Mouse (Mus musculus) C2C12 (cell line): ENCODE measurements around the gene P4ha1. TPM values are rescaled to one million over a fixed set of nuclear protein-coding genes. Genes with fewer than 3 reads are reported as not detected.

Experiments
- H3K27me3 ChIP-seq: one replicate; pipeline ENCODE4 v1.6.1; 2011; ENCODE audit not compliant: control insufficient read depth, insufficient read depth, insufficient read length
- H3K36me3 ChIP-seq: one replicate; pipeline ENCODE4 v1.6.1; 2011; ENCODE audit not compliant: control insufficient read depth, insufficient read depth
- H3K4me3 ChIP-seq: one replicate; pipeline ENCODE4 v1.5.1; 2011; ENCODE audit warnings: mild to moderate bottlenecking, control low read depth; ENCODE audit not compliant: poor library complexity, insufficient read depth, severe bottlenecking
- H3K79me2 ChIP-seq: one replicate; pipeline ENCODE4 v1.6.1; 2011; ENCODE audit not compliant: control insufficient read depth, insufficient read depth
- H3K79me3 ChIP-seq: one replicate; pipeline ENCODE4 v1.6.1; 2011; ENCODE audit warnings: low read depth, control low read depth
- H3ac ChIP-seq: one replicate; pipeline ENCODE3; 2011; ENCODE audit warnings: low read depth; ENCODE audit not compliant: control insufficient read depth, insufficient read length
- CEBPB ChIP-seq: IDR thresholded peaks from one replicate; pipeline ENCODE4 v1.6.1; 2011; ENCODE audit warnings: low read depth, mild to moderate bottlenecking, control low read depth, moderate library complexity
- CTCF ChIP-seq: IDR thresholded peaks from one replicate; pipeline ENCODE4 v1.5.1; 2011; ENCODE audit not compliant: control insufficient read depth, insufficient read depth, insufficient read length
- FOSL1 ChIP-seq: IDR thresholded peaks from one replicate; pipeline ENCODE4 v1.8.0; 2011; ENCODE audit warnings: mild to moderate bottlenecking, low read length; ENCODE audit not compliant: poor library complexity, insufficient read depth, severe bottlenecking
- MAX ChIP-seq: IDR thresholded peaks from one replicate; pipeline ENCODE4 v1.6.1; 2011; ENCODE audit warnings: mild to moderate bottlenecking, control low read depth
- MYOD1 ChIP-seq: IDR thresholded peaks from one replicate; pipeline ENCODE4 v1.6.1; 2011; ENCODE audit warnings: low read depth; ENCODE audit not compliant: control insufficient read depth, insufficient read length
- MYOG ChIP-seq: IDR thresholded peaks from one replicate; pipeline ENCODE4 v1.6.1; 2011; ENCODE audit not compliant: control insufficient read depth, insufficient read length; ENCODE audit errors: extremely low read depth
- USF1 ChIP-seq: IDR thresholded peaks from one replicate; pipeline ENCODE4 v1.6.1; 2011; ENCODE audit warnings: low read depth, mild to moderate bottlenecking, control low read depth, moderate library complexity
- polyA plus RNA-seq: library from polyadenylated mRNA; unstranded; fragments of >200 nt; fragmentation: generic; extraction: Trizol; gene quantifications from one replicate; pipeline ENCODE4 v1.2.1, GENCODE M21; 2012; ENCODE audit warnings: missing spikeins

P4ha1 gene
- polyA plus RNA-seq, 1 experiment: 26.4 TPM

DNA sequence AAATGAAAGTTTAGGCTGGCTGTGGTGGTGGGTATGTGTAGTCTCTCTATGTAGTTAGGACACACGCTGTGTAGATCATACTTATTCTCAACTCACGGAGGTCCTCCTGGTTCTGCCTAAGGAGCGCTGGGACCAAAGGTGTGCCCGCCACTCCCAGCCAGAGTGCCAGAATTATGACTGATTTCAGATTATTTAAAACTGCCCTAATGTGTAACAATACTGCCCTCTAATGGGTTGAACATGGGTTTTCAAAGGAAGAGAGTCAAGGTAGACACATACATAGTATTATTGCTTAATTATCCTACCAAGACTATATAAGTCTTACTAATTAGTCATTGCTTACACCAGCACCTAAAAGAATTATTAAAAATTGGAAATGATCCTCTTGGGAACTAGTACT lies 35.6 kb downstream of the P4ha1 start:
- TF ChIP-seq MAX (no peak), FOSL1 (no peak), USF1 (no peak), CEBPB (no peak), MYOG (no peak), MYOD1 (no peak), CTCF (no peak)
- Histone ChIP-seq H3K36me3 (peaks cover 73% of the 10 kb centered on the region), H3K79me2 (no peaks in the 10 kb centered on the region), H3ac (no peak overlapping the region), H3K79me3 (no peaks in the 10 kb centered on the region), H3K27me3 (no peaks in the 10 kb centered on the region), H3K4me3 (no peak overlapping the region)

DNA sequence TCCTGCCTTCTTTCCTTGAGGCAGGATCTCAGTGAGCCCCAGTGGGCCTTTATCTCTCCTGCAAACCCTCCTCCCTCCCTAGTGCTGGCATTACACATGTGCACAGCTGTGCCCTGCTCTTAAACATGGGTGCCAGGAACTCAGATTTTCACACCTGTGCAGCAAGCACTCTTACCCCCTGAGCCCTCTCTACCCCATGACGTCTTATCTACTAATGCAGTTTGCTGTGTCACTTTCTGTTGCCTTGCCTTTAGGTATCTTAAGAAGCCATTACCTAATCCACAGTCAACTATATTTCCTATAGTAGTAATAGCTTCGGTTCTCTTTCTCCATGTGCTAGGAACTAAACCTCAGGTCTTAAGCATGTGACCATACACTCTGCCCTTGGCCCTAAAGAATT lies 40.1 kb downstream of the P4ha1 start:
- H3ac ChIP-seq: no peak overlapping the region
- no peak overlapping the region for H3K4me3 ChIP-seq
- peaks cover 90% of the 10 kb centered on the region for H3K36me3 ChIP-seq
- TF ChIP-seq MYOG (no peak), CTCF (no peak), FOSL1 (no peak), CEBPB (no peak), USF1 (no peak), MAX (no peak), MYOD1 (no peak)
- no peaks in the 10 kb centered on the region for H3K79me2 ChIP-seq
- H3K27me3 ChIP-seq: no peaks in the 10 kb centered on the region
- H3K79me3 ChIP-seq: no peaks in the 10 kb centered on the region

DNA sequence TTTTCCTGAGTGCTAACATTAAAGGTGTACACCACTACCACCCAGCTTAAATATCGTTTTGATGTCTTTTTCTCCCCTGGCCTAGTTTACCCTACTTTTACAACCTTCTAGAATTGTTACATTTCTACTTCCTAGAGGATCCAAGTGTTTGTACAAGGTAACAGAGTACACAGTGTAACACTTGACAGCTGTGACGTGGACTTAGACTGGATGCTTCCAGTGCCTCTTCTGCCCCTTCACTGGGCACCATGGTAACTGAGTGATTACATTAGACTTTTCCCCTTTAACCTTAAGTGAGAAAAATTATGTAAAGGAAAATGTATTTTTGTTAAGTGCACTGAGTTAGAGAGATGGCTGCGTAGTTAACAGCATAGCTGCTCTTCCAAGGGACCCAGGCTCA lies 41.5 kb downstream of the P4ha1 start:
- H3K79me3 ChIP-seq: no peaks in the 10 kb centered on the region
- H3ac ChIP-seq: no peak overlapping the region
- H3K36me3 ChIP-seq: peaks cover 92% of the 10 kb centered on the region
- no peaks in the 10 kb centered on the region for H3K79me2 ChIP-seq
- H3K4me3 ChIP-seq: no peak overlapping the region
- TF ChIP-seq MYOD1: no peak
- no peak for TF ChIP-seq MAX
- H3K27me3 ChIP-seq: no peaks in the 10 kb centered on the region

DNA sequence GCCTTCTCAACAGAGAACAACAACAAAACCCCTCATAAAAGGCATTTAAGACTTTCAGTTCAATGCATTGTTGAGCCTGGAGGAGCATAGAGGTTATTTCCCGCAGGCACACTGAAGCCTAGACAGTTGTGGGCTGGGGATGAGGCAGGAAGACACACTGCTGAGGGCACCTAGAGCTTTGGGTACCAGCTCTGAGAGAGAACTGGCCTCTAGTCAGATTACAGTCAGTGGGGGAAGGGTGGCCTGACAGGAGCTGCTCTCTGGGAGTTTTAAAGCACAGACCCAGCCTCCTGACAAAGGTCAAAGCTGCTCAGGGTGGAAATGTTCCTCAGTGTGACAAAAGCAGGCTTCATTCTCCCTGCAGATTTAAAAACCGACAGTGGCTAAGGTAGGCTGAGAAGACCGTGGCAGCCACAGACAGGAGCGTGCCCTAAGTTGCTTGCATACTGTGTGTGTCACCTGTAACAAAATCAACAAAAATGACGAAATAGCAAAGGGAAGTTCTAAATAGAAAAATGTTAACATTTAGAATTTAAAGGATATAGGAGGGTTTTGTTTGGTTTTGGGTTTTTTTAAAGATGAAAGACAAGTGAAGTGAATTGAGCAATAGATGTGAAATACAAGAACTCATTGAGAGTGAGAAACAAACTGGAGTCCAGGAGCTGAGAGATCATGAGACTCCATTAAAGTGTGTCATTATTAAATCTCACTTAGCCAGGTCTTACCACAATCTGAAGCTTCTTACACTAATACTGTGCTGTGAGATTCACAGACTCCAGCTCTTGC lies 42.9 kb downstream of the P4ha1 start:
- Histone ChIP-seq H3K27me3 (no peaks in the 10 kb centered on the region), H3ac (no peak overlapping the region), H3K79me2 (no peaks in the 10 kb centered on the region), H3K4me3 (no peak overlapping the region), H3K79me3 (no peaks in the 10 kb centered on the region), H3K36me3 (peaks cover 97% of the 10 kb centered on the region)
- TF ChIP-seq MAX (no peak), USF1 (no peak), CEBPB (no peak), MYOD1 (no peak), CTCF (no peak), FOSL1 (no peak), MYOG (no peak)

DNA sequence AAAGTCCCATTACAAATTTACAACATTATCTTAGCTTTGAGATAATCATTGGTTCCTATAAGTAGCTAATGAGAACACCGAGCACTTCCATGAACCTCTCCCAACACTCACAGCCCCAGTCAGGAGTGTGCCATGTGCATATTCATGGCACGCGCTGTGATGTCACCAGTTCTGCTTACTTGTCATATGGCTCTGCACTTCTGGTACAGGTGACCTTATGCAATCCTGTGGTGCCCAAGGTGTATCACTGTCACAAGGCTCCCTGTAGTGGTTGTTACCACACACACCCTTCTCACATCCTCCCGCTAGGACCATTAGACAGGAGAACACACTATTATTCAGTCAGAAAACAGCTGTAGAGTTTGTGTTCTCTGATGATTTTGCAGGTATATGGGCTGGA lies 43.6 kb downstream of the P4ha1 start:
- no peak overlapping the region for H3K4me3 ChIP-seq
- H3K36me3 ChIP-seq: peaks cover 96% of the 10 kb centered on the region
- H3ac ChIP-seq: no peak overlapping the region
- no peak for TF ChIP-seq CEBPB
- no peak for TF ChIP-seq FOSL1
- TF ChIP-seq MAX: no peak
- TF ChIP-seq MYOD1: no peak
- no peak for TF ChIP-seq MYOG
- no peak for TF ChIP-seq USF1
- TF ChIP-seq CTCF: no peak
- no peaks in the 10 kb centered on the region for H3K79me3 ChIP-seq
- no peaks in the 10 kb centered on the region for H3K27me3 ChIP-seq
- H3K79me2 ChIP-seq: no peaks in the 10 kb centered on the region

DNA sequence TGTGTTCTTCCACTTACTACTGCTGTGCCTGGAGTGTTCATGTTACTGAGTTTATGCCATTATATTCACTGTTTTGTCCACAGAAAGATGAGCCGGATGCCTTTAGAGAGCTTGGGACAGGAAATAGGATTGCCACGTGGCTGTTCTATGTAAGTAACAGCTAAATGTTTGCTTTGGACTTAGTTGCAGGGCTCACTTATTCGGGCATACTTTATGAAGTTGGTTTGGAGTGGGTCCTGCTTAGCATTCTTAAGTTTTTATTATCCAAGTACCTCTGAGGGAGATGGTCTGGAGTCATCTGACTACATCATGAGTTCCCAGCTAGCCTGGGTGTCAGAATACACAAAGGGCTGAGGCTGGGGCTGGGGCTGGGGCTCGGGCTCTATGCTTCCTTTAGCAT lies 44.1 kb downstream of the P4ha1 start:
- Histone ChIP-seq H3K36me3 (peaks cover 96% of the 10 kb centered on the region), H3K4me3 (no peak overlapping the region), H3K79me3 (no peaks in the 10 kb centered on the region), H3K79me2 (no peaks in the 10 kb centered on the region), H3ac (no peak overlapping the region), H3K27me3 (no peaks in the 10 kb centered on the region)
- TF ChIP-seq MYOD1 (no peak), CEBPB (no peak), USF1 (no peak), FOSL1 (no peak), CTCF (no peak), MAX (no peak), MYOG (no peak)
